Mouse (Mus musculus) heart, adult 2 months (tissue): ENCODE measurements around the gene Gstp2.

Experiments used
- CTCF ChIP-seq: fragments of 200-600 bp; IDR thresholded peaks from 2 replicates; pipeline ENCODE4 v1.8.1; 2022; ENCODE audit warnings: antibody characterized with exemption, mild to moderate bottlenecking, moderate library complexity
- POLR2A ChIP-seq: fragments of 200-500 bp; IDR thresholded peaks from 2 replicates; pipeline ENCODE4 v1.6.1; 2011; ENCODE audit warnings: mild to moderate bottlenecking, low read depth, low read length, control low read depth; ENCODE audit not compliant: insufficient read depth

- TF ChIP-seq CTCF (no peak), POLR2A (no peak)
Measured at GRCm38 (mm10) chr19:3997231-3997630, 48.6 kb downstream of the Gstp2 start.
